Mouse (Mus musculus) CH12.LX (cell line): Measurements from ENCODE around the gene Acox3. TPM values are rescaled to one million over a fixed set of nuclear protein-coding genes. Genes with fewer than 3 reads are reported as not detected.

Experiments used
- DNase-seq: peaks from one replicate; pipeline ENCODE4 v3.0.0-alpha.2; 2013; ENCODE audit errors: extremely low read depth
- H3K27ac ChIP-seq: 2 replicates; pipeline ENCODE4 v1.5.1; 2012; ENCODE audit warnings: low read depth, mild to moderate bottlenecking, control low read depth, moderate library complexity; ENCODE audit not compliant: insufficient read depth
- H3K27me3 ChIP-seq: replicated peaks from 2 replicates; pipeline ENCODE3; 2012; ENCODE audit warnings: inconsistent platforms
- H3K36me3 ChIP-seq, 2 experiments: replicated peaks in 1 of 2; 2 replicates each; pipeline versions ENCODE3 to v1.6.1; 2012; ENCODE audit warnings: inconsistent platforms in 1 of 2, low read length in 1 of 2, mild to moderate bottlenecking in 1 of 2, mixed read lengths in 1 of 2, moderate library complexity in 1 of 2; ENCODE audit not compliant: control insufficient read depth in 1 of 2, insufficient read depth in 1 of 2
- H3K4me1 ChIP-seq, 2 experiments: 2 replicates each; pipeline ENCODE4 v1.6.1; 2012; ENCODE audit warnings: inconsistent platforms in 1 of 2, moderate library complexity in 1 of 2; ENCODE audit not compliant: insufficient read depth in 2 of 2, control insufficient read depth in 1 of 2
- H3K4me2 ChIP-seq: 2 replicates; pipeline ENCODE4 v1.6.1; 2012; ENCODE audit warnings: low read depth, mild to moderate bottlenecking, control low read depth; ENCODE audit not compliant: poor library complexity, insufficient read depth, severe bottlenecking
- H3K4me3 ChIP-seq, 3 experiments: fragments of 150-350 bp in 1 of 3; sonication (generic) in 1 of 3; replicated peaks in 1 of 3; 2 replicates each; pipeline versions ENCODE3 to v1.5.1; 2011 to 2012; ENCODE audit warnings: low read depth in 2 of 3, low read length in 2 of 3, mild to moderate bottlenecking in 2 of 3, moderate library complexity in 2 of 3, control low read depth in 1 of 3, improper control_type of control experiment in 1 of 3, inconsistent platforms in 1 of 3, mixed read lengths in 1 of 3; ENCODE audit not compliant: poor library complexity in 1 of 3
- H3K79me2 ChIP-seq: replicated peaks from 2 replicates; pipeline ENCODE4 v1.6.1; 2012; ENCODE audit warnings: mild to moderate bottlenecking, moderate library complexity; ENCODE audit not compliant: control insufficient read depth, poor library complexity, insufficient read depth, severe bottlenecking; ENCODE audit errors: extremely low read depth
- H3K9ac ChIP-seq: 2 replicates; pipeline ENCODE4 v1.6.1; 2012; ENCODE audit warnings: low read depth, mild to moderate bottlenecking, control low read depth, moderate library complexity; ENCODE audit not compliant: insufficient read depth
- H3K9me3 ChIP-seq: replicated peaks from 2 replicates; pipeline ENCODE3; 2012; ENCODE audit warnings: low read length, inconsistent platforms, mixed read lengths
- BHLHE40 ChIP-seq: IDR thresholded peaks from 2 replicates; pipeline ENCODE4 v1.6.1; 2011; ENCODE audit warnings: mild to moderate bottlenecking, low read depth, low read length, improper control_type of control experiment
- CHD1 ChIP-seq: IDR thresholded peaks from 2 replicates; pipeline ENCODE4 v1.6.1; 2012; ENCODE audit warnings: low read depth, low read length, improper control_type of control experiment, inconsistent platforms
- CHD2 ChIP-seq: IDR thresholded peaks from 2 replicates; pipeline ENCODE4 v1.6.1; 2011; ENCODE audit warnings: low read length, improper control_type of control experiment
- CTCF ChIP-seq, 2 experiments: IDR thresholded peaks in 1 of 2; conservative IDR thresholded peaks in 1 of 2; 2 replicates each; pipeline ENCODE4 v1.5.1; 2011 to 2012; ENCODE audit warnings: low read depth in 2 of 2, low read length in 2 of 2, improper control_type of control experiment in 1 of 2, inconsistent platforms in 1 of 2, mild to moderate bottlenecking in 1 of 2, moderate library complexity in 1 of 2
- ELF1 ChIP-seq: IDR thresholded peaks from 2 replicates; pipeline ENCODE4 v1.6.1; 2014; ENCODE audit warnings: low read depth, mild to moderate bottlenecking, inconsistent platforms, low read length, improper control_type of control experiment
- ETS1 ChIP-seq: conservative IDR thresholded peaks from 2 replicates; pipeline ENCODE4 v1.6.1; 2012; ENCODE audit warnings: low read depth, mild to moderate bottlenecking, inconsistent platforms, low read length, improper control_type of control experiment, moderate library complexity
- GABPA ChIP-seq: IDR thresholded peaks from 2 replicates; pipeline ENCODE4 v1.6.1; 2012; ENCODE audit warnings: low read depth, low read length, improper control_type of control experiment, inconsistent platforms; ENCODE audit not compliant: insufficient replicate concordance
- HCFC1 ChIP-seq: IDR thresholded peaks from 2 replicates; pipeline ENCODE4 v1.6.1; 2012; ENCODE audit warnings: low read depth, mild to moderate bottlenecking, inconsistent platforms, low read length, improper control_type of control experiment
- IRF4 ChIP-seq: IDR thresholded peaks from 2 replicates; pipeline ENCODE4 v1.6.1; 2014; ENCODE audit warnings: low read depth, mild to moderate bottlenecking, inconsistent platforms, low read length, improper control_type of control experiment
- JUND ChIP-seq: conservative IDR thresholded peaks from 2 replicates; pipeline ENCODE4 v1.6.1; 2011; ENCODE audit warnings: low read depth, low read length, improper control_type of control experiment
- KAT2A ChIP-seq: IDR thresholded peaks from 2 replicates; pipeline ENCODE4 v1.6.1; 2012; ENCODE audit warnings: low read length, improper control_type of control experiment, inconsistent platforms; ENCODE audit not compliant: insufficient replicate concordance
- MAFK ChIP-seq: IDR thresholded peaks from 2 replicates; pipeline ENCODE4 v1.6.1; 2011; ENCODE audit warnings: low read length, improper control_type of control experiment; ENCODE audit not compliant: insufficient replicate concordance
- MAX ChIP-seq: IDR thresholded peaks from 2 replicates; pipeline ENCODE4 v1.6.1; 2011; ENCODE audit warnings: low read length, improper control_type of control experiment
- MXI1 ChIP-seq: IDR thresholded peaks from 2 replicates; pipeline ENCODE4 v1.6.1; 2011; ENCODE audit warnings: mild to moderate bottlenecking, low read depth, low read length, improper control_type of control experiment
- MYC ChIP-seq: IDR thresholded peaks from 2 replicates; pipeline ENCODE4 v1.6.1; 2011; ENCODE audit warnings: low read depth, mild to moderate bottlenecking, improper control_type of control experiment, low read length
- POLR2AphosphoS2 ChIP-seq: IDR thresholded peaks from 2 replicates; pipeline ENCODE4 v1.6.1; 2011; ENCODE audit warnings: low read depth, low read length, improper control_type of control experiment
- RAD21 ChIP-seq: IDR thresholded peaks from 2 replicates; pipeline ENCODE4 v1.6.1; 2011; ENCODE audit warnings: low read depth, mild to moderate bottlenecking, low read length, improper control_type of control experiment, moderate library complexity
- SIN3A ChIP-seq: IDR thresholded peaks from 2 replicates; pipeline ENCODE4 v1.6.1; 2012; ENCODE audit warnings: low read length, improper control_type of control experiment, inconsistent platforms
- SMC3 ChIP-seq: IDR thresholded peaks from 2 replicates; pipeline ENCODE4 v1.6.1; 2011; ENCODE audit warnings: low read depth, low read length, improper control_type of control experiment
- TCF12 ChIP-seq: IDR thresholded peaks from 2 replicates; pipeline ENCODE4 v1.6.1; 2014; ENCODE audit warnings: low read depth, mild to moderate bottlenecking, inconsistent platforms, low read length, improper control_type of control experiment
- UBTF ChIP-seq: IDR thresholded peaks from 2 replicates; pipeline ENCODE4 v1.6.1; 2012; ENCODE audit warnings: low read depth, mild to moderate bottlenecking, inconsistent platforms, low read length, improper control_type of control experiment, moderate library complexity
- USF1 ChIP-seq: IDR thresholded peaks from 2 replicates; pipeline ENCODE4 v1.6.1; 2014; ENCODE audit warnings: low read depth, mild to moderate bottlenecking, inconsistent platforms, low read length, improper control_type of control experiment
- USF2 ChIP-seq: conservative IDR thresholded peaks from 2 replicates; pipeline ENCODE4 v1.6.1; 2011; ENCODE audit warnings: low read depth, low read length, improper control_type of control experiment
- ZC3H11A ChIP-seq: IDR thresholded peaks from 2 replicates; pipeline ENCODE4 v1.6.1; 2012; ENCODE audit warnings: low read depth, mild to moderate bottlenecking, inconsistent platforms, low read length, improper control_type of control experiment
- ZMIZ1 ChIP-seq: IDR thresholded peaks from 2 replicates; pipeline ENCODE4 v1.6.1; 2012; ENCODE audit warnings: low read depth, mild to moderate bottlenecking, inconsistent platforms, low read length, improper control_type of control experiment
- dilution Hi-C: fragments of 300-500 bp; cut with MboI; formaldehyde crosslinking; loops from 2 replicates; pipeline ENCODE4 v1.14.3; 2020; ENCODE audit warnings: low sequenced_read_pairs; ENCODE audit not compliant: extremely low pct_unique_long_range_greater_than_20kb, extremely low pct_ligation_motif_present
- in situ Hi-C: fragments of 300-500 bp; cut with MboI; formaldehyde crosslinking; loops from 3 replicates; pipeline ENCODE4 v1.14.3; 2019; ENCODE audit warnings: low sequenced_read_pairs, low pct_ligation_motif_present, low pct_unique_long_range_greater_than_20kb, mixed read lengths
- polyA plus RNA-seq: library from polyadenylated mRNA; unstranded; fragments of >175 nt; gene quantifications from 2 replicates; pipeline ENCODE4 v1.2.1, GENCODE M21; 2012; ENCODE audit warnings: low read depth; ENCODE audit not compliant: insufficient read length
- total RNA-seq, 2 experiments: library from RNA; depleted of rRNA; stranded (reverse); fragments of 300-350 nt in 1 of 2; fragments of >200 nt in 1 of 2; gene quantifications; 2 replicates each; pipeline ENCODE4 v1.2.3; 2012 to 2014

Gene Acox3
- total and polyA plus RNA-seq, 3 experiments = 11.5 to 32.3 (median 22.3) TPM

- H3K9ac ChIP-seq = no peak overlapping the region
- TF ChIP-seq MAX = no peak
- TF ChIP-seq HCFC1 = no peak
- TF ChIP-seq USF2 = no peak
- TF ChIP-seq GABPA = no peak
- no peak for TF ChIP-seq CHD1
- TF ChIP-seq POLR2AphosphoS2 = no peak
- no peak for TF ChIP-seq MXI1
- TF ChIP-seq ELF1 = no peak
- no peak for TF ChIP-seq SMC3
- TF ChIP-seq CHD2 = no peak
- TF ChIP-seq CTCF (conservative IDR thresholded peaks at IDR 0.05 in 1 of 2, IDR thresholded peaks at IDR 0.05 in 1 of 2; ENCODE audit: low read depth in 2 of 2, low read length in 2 of 2) = no peak
- no peak for TF ChIP-seq ZC3H11A
- no peak for TF ChIP-seq ETS1
- peaks cover 77% of the 10 kb centered on the region for H3K27me3 ChIP-seq
- dilution Hi-C loops (no loop called here), in situ Hi-C loops (no loop called here)
- no peak overlapping the region for H3K4me3 ChIP-seq
- no peaks in the 10 kb centered on the region for H3K9me3 ChIP-seq
- H3K79me2 ChIP-seq = no peaks in the 10 kb centered on the region
- H3K4me1 ChIP-seq = no peaks in the 10 kb centered on the region
- no peak for DNase-seq
- no peak overlapping the region for H3K4me2 ChIP-seq
- H3K27ac ChIP-seq = no peak overlapping the region
- H3K36me3 ChIP-seq = no peaks in the 10 kb centered on the region
Observed at GRCm38 (mm10) chr5:35661210-35661609, 78.4 kb downstream of the Acox3 start.

DNA sequence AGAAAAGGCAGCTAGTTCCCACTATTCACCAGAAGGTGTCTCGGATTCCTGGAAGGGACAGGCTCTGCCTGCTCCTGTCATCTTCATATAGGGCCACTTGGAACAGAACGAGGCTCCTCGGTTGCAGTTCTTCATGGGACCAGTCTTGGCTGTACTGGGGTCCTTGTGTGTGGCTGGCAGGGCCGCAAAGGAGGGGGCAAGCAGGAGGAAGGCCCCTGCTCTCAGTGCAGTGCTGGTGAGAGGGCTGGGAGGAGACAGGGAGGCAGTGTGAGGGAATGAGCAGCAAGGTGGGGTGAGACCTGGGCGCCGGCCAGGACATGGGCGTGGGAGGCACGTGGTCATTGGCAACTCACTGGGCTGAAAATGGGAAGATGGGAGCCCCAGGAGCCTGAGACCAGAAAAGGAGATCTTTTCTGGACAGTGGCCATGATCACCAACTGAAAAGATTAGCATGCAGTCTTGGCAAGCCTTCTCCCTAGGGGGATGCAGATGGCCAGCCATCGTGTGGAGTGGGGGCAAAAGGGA, 79.2 kb downstream of the Acox3 start:
- dilution Hi-C loops = no loop called here
- in situ Hi-C loops = no loop called here

More for the DNA sequence above, 79.2 kb downstream of the Acox3 start:
- H3K9ac ChIP-seq = no peak overlapping the region
- no peaks in the 10 kb centered on the region for H3K9me3 ChIP-seq
- no peaks in the 10 kb centered on the region for H3K79me2 ChIP-seq
- peaks cover 86% of the 10 kb centered on the region for H3K27me3 ChIP-seq
- H3K36me3 ChIP-seq = no peaks in the 10 kb centered on the region
- no peaks in the 10 kb centered on the region for H3K4me1 ChIP-seq
- no peak for DNase-seq
- H3K4me3 ChIP-seq = no peak overlapping the region
- no peak overlapping the region for H3K4me2 ChIP-seq
- TF ChIP-seq GABPA (no peak), MAX (no peak), UBTF (no peak), CHD2 (no peak), ZMIZ1 (no peak), SIN3A (no peak), MYC (no peak), BHLHE40 (no peak), MAFK (no peak), JUND (no peak), CTCF (conservative IDR thresholded peaks at IDR 0.05 in 1 of 2, IDR thresholded peaks at IDR 0.05 in 1 of 2; ENCODE audit: low read depth in 2 of 2, low read length in 2 of 2) (no peak), ZC3H11A (no peak), USF1 (no peak), USF2 (no peak), RAD21 (no peak), TCF12 (no peak), IRF4 (no peak), KAT2A (no peak)
- no peak overlapping the region for H3K27ac ChIP-seq
